Mouse (Mus musculus): ENCODE measurements around the gene Col6a4. TPM values are rescaled to one million over a fixed set of nuclear protein-coding genes. Genes with fewer than 3 reads are reported as not detected.

The Col6a4 gene
- total and polyA plus RNA-seq, 3 experiments, result 0.08 to 0.74 (median 0.47) TPM

DNA sequence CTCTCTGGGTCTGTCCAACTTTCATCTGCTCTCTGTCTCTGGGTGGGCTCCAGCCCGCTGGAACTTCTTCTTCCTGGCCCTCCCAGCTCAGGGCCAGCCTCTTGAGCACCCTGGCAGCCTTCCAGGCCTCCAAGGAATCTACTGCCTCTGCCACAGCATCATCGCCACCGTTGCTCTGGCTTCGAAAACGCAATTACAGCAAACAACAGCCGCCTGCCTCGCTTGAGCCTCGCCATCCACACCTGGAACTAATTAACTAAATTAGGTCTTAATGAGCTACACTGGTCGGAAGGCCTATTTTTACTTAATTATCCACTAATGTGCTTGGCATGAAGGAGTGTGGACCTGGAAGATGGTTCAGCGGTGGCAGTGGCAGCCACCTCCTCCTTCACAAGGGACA, 43.2 kb upstream of the Col6a4 start:
- H3K4me2 ChIP-seq (ENCODE audit: insufficient read depth, low read depth, poor library complexity, severe bottlenecking), result no peak overlapping the region
- H3K27me3 ChIP-seq (replicated peaks), result peaks cover 37% of the 10 kb centered on the region
- no peaks in the 10 kb centered on the region for H3K4me1 ChIP-seq (ENCODE audit: control insufficient read depth in 1 of 2, insufficient read depth in 2 of 2)
- no peaks in the 10 kb centered on the region for H3K79me2 ChIP-seq (replicated peaks; ENCODE audit: control insufficient read depth, extremely low read depth, insufficient read depth, poor library complexity, severe bottlenecking)
- dilution Hi-C loops (cut with MboI; ENCODE audit: extremely low pct_ligation_motif_present, extremely low pct_unique_long_range_greater_than_20kb, low sequenced_read_pairs) (no loop called here), in situ Hi-C loops (cut with MboI; ENCODE audit: low pct_ligation_motif_present, low pct_unique_long_range_greater_than_20kb, low sequenced_read_pairs) (no loop called here)
- no peak for DNase-seq (ENCODE audit: extremely low read depth)
- H3K9ac ChIP-seq (ENCODE audit: insufficient read depth, low read depth), result no peak overlapping the region
- peaks cover 4% of the 10 kb centered on the region for H3K9me3 ChIP-seq (replicated peaks; ENCODE audit: low read length)
- H3K27ac ChIP-seq (ENCODE audit: insufficient read depth, low read depth), result no peak overlapping the region
- TF ChIP-seq JUND (conservative IDR thresholded peaks at IDR 0.05; ENCODE audit: low read depth, low read length), result no peak
- TF ChIP-seq ZMIZ1 (IDR thresholded peaks at IDR 0.05; ENCODE audit: low read depth, low read length), result no peak
- no peak for TF ChIP-seq POLR2AphosphoS2 (IDR thresholded peaks at IDR 0.05; ENCODE audit: low read depth, low read length)
- TF ChIP-seq CHD2 (IDR thresholded peaks at IDR 0.05; ENCODE audit: low read length), result no peak
- no peak for TF ChIP-seq SMC3 (IDR thresholded peaks at IDR 0.05; ENCODE audit: low read depth, low read length)
- no peak for TF ChIP-seq RAD21 (IDR thresholded peaks at IDR 0.05; ENCODE audit: low read depth, low read length)
- TF ChIP-seq KAT2A (IDR thresholded peaks at IDR 0.05; ENCODE audit: insufficient replicate concordance, low read length), result no peak
- TF ChIP-seq PAX5 (IDR thresholded peaks at IDR 0.05; ENCODE audit: low read length), result no peak
- no peak for TF ChIP-seq IRF4 (IDR thresholded peaks at IDR 0.05; ENCODE audit: low read depth, low read length)
- TF ChIP-seq USF1 (IDR thresholded peaks at IDR 0.05; ENCODE audit: low read depth, low read length), result no peak
- no peak for TF ChIP-seq BHLHE40 (IDR thresholded peaks at IDR 0.05; ENCODE audit: low read depth, low read length)
- no peak for TF ChIP-seq GABPA (IDR thresholded peaks at IDR 0.05; ENCODE audit: insufficient replicate concordance, low read depth, low read length)
- no peak for TF ChIP-seq UBTF (IDR thresholded peaks at IDR 0.05; ENCODE audit: low read depth, low read length)
- TF ChIP-seq POLR2A (IDR thresholded peaks at IDR 0.05; ENCODE audit: low read depth, low read length), result no peak
- TF ChIP-seq MAZ (IDR thresholded peaks at IDR 0.05; ENCODE audit: low read depth, low read length), result no peak
- no peak for TF ChIP-seq HCFC1 (IDR thresholded peaks at IDR 0.05; ENCODE audit: low read depth, low read length)
- TF ChIP-seq NRF1 (IDR thresholded peaks at IDR 0.05; ENCODE audit: low read depth, low read length), result no peak
- no peak for TF ChIP-seq ZNF384 (IDR thresholded peaks at IDR 0.05; ENCODE audit: low read depth, low read length)
- no peak for TF ChIP-seq MXI1 (IDR thresholded peaks at IDR 0.05; ENCODE audit: low read depth, low read length)
- H3K4me3 ChIP-seq (replicated peaks in 1 of 3; ENCODE audit: low read depth in 2 of 3, low read length in 2 of 3, poor library complexity in 1 of 3), result no peak overlapping the region
- no peaks in the 10 kb centered on the region for H3K36me3 ChIP-seq (replicated peaks in 1 of 2; ENCODE audit: control insufficient read depth in 1 of 2, insufficient read depth in 1 of 2, low read length in 1 of 2)

DNA sequence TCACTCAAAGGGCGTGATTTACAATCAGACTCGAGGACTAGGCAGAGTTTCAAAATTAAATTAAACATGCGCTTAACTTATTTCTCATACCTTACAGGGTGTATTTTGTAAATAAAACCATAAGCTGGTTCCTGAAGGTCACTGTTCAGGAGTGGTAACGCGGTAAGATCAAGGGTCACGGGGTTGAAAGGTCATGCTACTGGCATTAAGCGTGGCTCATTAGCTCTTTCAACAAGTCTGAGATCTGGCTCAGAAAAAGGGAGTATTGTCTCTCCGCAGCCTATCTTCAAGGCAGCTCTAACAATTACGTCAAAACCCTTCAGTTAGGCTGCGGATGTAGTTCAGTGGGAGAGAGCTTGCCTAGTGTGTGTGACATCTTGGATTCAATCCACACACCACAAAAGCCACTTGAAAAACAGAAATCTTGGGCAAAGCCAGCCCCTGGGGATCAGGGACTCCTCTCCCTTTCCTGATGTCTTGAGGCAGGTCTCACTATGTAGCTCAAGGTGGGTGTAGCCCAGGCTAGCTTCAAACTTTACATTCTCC, 41.2 kb upstream of the Col6a4 start:
- Histone ChIP-seq H3K4me3 (replicated peaks in 1 of 3; ENCODE audit: low read depth in 2 of 3, low read length in 2 of 3, poor library complexity in 1 of 3) (no peak overlapping the region), H3K27me3 (replicated peaks) (peaks cover 24% of the 10 kb centered on the region), H3K27ac (ENCODE audit: insufficient read depth, low read depth) (no peak overlapping the region), H3K4me1 (ENCODE audit: control insufficient read depth in 1 of 2, insufficient read depth in 2 of 2) (no peaks in the 10 kb centered on the region), H3K79me2 (replicated peaks; ENCODE audit: control insufficient read depth, extremely low read depth, insufficient read depth, poor library complexity, severe bottlenecking) (no peaks in the 10 kb centered on the region), H3K9ac (ENCODE audit: insufficient read depth, low read depth) (no peak overlapping the region), H3K36me3 (replicated peaks in 1 of 2; ENCODE audit: control insufficient read depth in 1 of 2, insufficient read depth in 1 of 2, low read length in 1 of 2) (no peaks in the 10 kb centered on the region), H3K4me2 (ENCODE audit: insufficient read depth, low read depth, poor library complexity, severe bottlenecking) (no peak overlapping the region), H3K9me3 (replicated peaks; ENCODE audit: low read length) (peaks cover 6% of the 10 kb centered on the region)
- TF ChIP-seq SMC3 (IDR thresholded peaks at IDR 0.05; ENCODE audit: low read depth, low read length) (no peak), MYC (IDR thresholded peaks at IDR 0.05; ENCODE audit: low read depth, low read length) (no peak)
- in situ Hi-C loops (cut with MboI; ENCODE audit: low pct_ligation_motif_present, low pct_unique_long_range_greater_than_20kb, low sequenced_read_pairs), result no loop called here
- dilution Hi-C loops (cut with MboI; ENCODE audit: extremely low pct_ligation_motif_present, extremely low pct_unique_long_range_greater_than_20kb, low sequenced_read_pairs), result no loop called here
- DNase-seq (ENCODE audit: extremely low read depth), result no peak
